Mouse (Mus musculus): ENCODE data around the gene Olfr1006. TPM values are rescaled to one million over a fixed set of nuclear protein-coding genes. Genes with fewer than 3 reads are reported as not detected.

Olfr1006 gene
- total RNA-seq (2023) = not detected

GRCm38 (mm10) chr2:85678667-85679066 is at the start of gene Olfr1006:
Olfr1006 (minus strand) TSS chr2:85678767.

GRCm38 (mm10) chr2:85715119-85715518 is 36.6 kb upstream of the Olfr1006 start, which contains the start of gene Olfr1009:
Olfr1009 (plus strand) TSS chr2:85715419.

GRCm38 (mm10) chr2:85689131-85689530 is 10.6 kb upstream of the Olfr1006 start, which contains the start of gene Olfr1008:
Olfr1008 (plus strand) TSS chr2:85689431.

GRCm38 (mm10) chr2:85664355-85664754 is 14.2 kb downstream of the Olfr1006 start, which contains the start of gene Olfr154:
Olfr154 (minus strand) TSS chr2:85664455.

GRCm38 (mm10) chr2:85650604-85651003 is 28.0 kb downstream of the Olfr1006 start, which contains the start of gene Olfr1002:
Olfr1002 (minus strand) TSS chr2:85650704.

Other genes with a start within 250 kb of the Olfr1006 start
- gene Olfr994, start 242.3 kb downstream of the Olfr1006 start, total RNA-seq (2023) = not detected
- not detected for gene Olfr995, start 235.1 kb downstream of the Olfr1006 start, total RNA-seq (2023)
- gene 4833423E24Rik, start 159.7 kb downstream of the Olfr1006 start, total RNA-seq (2023) = not detected
- not detected for gene Olfr996, start 99.6 kb downstream of the Olfr1006 start, total RNA-seq (2023)
- gene Olfr998, start 89.8 kb downstream of the Olfr1006 start, total RNA-seq (2023) = not detected
- gene Olfr1000, start 66.9 kb downstream of the Olfr1006 start, total RNA-seq (2023) = not detected
- gene Olfr1002, start 28.1 kb downstream of the Olfr1006 start, total RNA-seq (2023) = not detected
- not detected for gene Olfr154, start 14.3 kb downstream of the Olfr1006 start, total RNA-seq (2023)
- not detected for gene Olfr1008, start 10.7 kb upstream of the Olfr1006 start, total RNA-seq (2023)
- not detected for gene Olfr1009, start 36.7 kb upstream of the Olfr1006 start, total RNA-seq (2023)
- gene Olfr1012, start 84.0 kb upstream of the Olfr1006 start, total RNA-seq (2023) = not detected
- not detected for gene Olfr1013, start 88.3 kb upstream of the Olfr1006 start, total RNA-seq (2023)
- not detected for gene Olfr1014, start 93.9 kb upstream of the Olfr1006 start, total RNA-seq (2023)
- gene Olfr1015, start 103.2 kb upstream of the Olfr1006 start, total RNA-seq (2023) = not detected
- gene Olfr1016, start 123.8 kb upstream of the Olfr1006 start, total RNA-seq (2023) = not detected
- gene Olfr1018, start 139.7 kb upstream of the Olfr1006 start, total RNA-seq (2023) = not detected
- not detected for gene Olfr1019, start 166.7 kb upstream of the Olfr1006 start, total RNA-seq (2023)
- gene Olfr1020, start 168.3 kb upstream of the Olfr1006 start, total RNA-seq (2023) = not detected
- gene Olfr1022, start 189.8 kb upstream of the Olfr1006 start, total RNA-seq (2023) = not detected
- gene Olfr1023, start 206.9 kb upstream of the Olfr1006 start, total RNA-seq (2023) = not detected
- not detected for gene Olfr1024, start 226.3 kb upstream of the Olfr1006 start, total RNA-seq (2023)
- gene Olfr1025-ps1, start 236.4 kb upstream of the Olfr1006 start, total RNA-seq (2023) = not detected
- not detected for gene Olfr1026, start 242.8 kb upstream of the Olfr1006 start, total RNA-seq (2023)